Mouse (Mus musculus) lung, embryonic 14.5 days (tissue): Measurements from ENCODE around the gene Lipe. TPM values are rescaled to one million over a fixed set of nuclear protein-coding genes. Genes with fewer than 3 reads are reported as not detected.
"Not testable (repeated sequence)": the region's sequence is repeated elsewhere in the genome, so short reads cannot be mapped to it uniquely, and the experiment has no call there.

ENCODE experiments used
- ATAC-seq: fragments of 200-750 bp; cut with Nextera tagmentation; 2 replicates; pipeline ENCODE4 v1.8.0; 2017; ENCODE audit warnings: mild to moderate bottlenecking, moderate TSS enrichment, moderate library complexity; ENCODE audit not compliant: insufficient read depth
- DNase-seq: peaks from one replicate; pipeline ENCODE4 v3.0.0-alpha.2; 2015
- H3K27ac ChIP-seq: fragments of 300-500 bp; sonication (generic); 2 replicates; pipeline ENCODE4 v1.5.1; 2014; ENCODE audit warnings: low read depth, mild to moderate bottlenecking, moderate library complexity
- H3K27me3 ChIP-seq: fragments of 300-500 bp; sonication (generic); 2 replicates; pipeline ENCODE4 v1.6.1; 2014; ENCODE audit warnings: low read length, control low read depth; ENCODE audit not compliant: insufficient read depth
- H3K36me3 ChIP-seq: fragments of 300-500 bp; sonication (generic); 2 replicates; pipeline ENCODE4 v1.6.1; 2014; ENCODE audit warnings: control low read depth; ENCODE audit not compliant: insufficient read depth
- H3K4me1 ChIP-seq: fragments of 300-500 bp; sonication (generic); 2 replicates; pipeline ENCODE4 v1.6.1; 2014; ENCODE audit warnings: antibody characterized with exemption, control low read depth; ENCODE audit not compliant: insufficient read depth
- H3K4me2 ChIP-seq: fragments of 300-500 bp; sonication (generic); 2 replicates; pipeline ENCODE4 v1.6.1; 2014; ENCODE audit warnings: mild to moderate bottlenecking
- H3K4me3 ChIP-seq: fragments of 300-500 bp; sonication (generic); 2 replicates; pipeline ENCODE4 v1.5.1; 2014; ENCODE audit warnings: low read depth, low read length
- H3K9ac ChIP-seq: fragments of 300-500 bp; sonication (generic); 2 replicates; pipeline ENCODE4 v1.6.1; 2014
- H3K9me3 ChIP-seq: fragments of 300-500 bp; sonication (generic); 2 replicates; pipeline ENCODE4 v1.6.1; 2016; ENCODE audit warnings: low read depth, low read length, control low read depth
- CTCF ChIP-seq: IDR thresholded peaks from 2 replicates; pipeline ENCODE4 v1.5.1; 2016; ENCODE audit warnings: antibody characterized with exemption, low read depth
- WGBS: fragments of 180-500 bp; shearing (Covaris S2); extraction: QIAGEN DNeasy Blood & Tissue Kit; methylation state at CpG from one replicate; pipeline ENCODE4 v1.1.7; 2014; 5-methylcytosine and 5-hydroxymethylcytosine counted together
- polyA plus RNA-seq: library from polyadenylated mRNA; unstranded; fragments of >200 nt; fragmentation: Nextera tagmentation; extraction: Ambion mirVana; gene quantifications from 2 replicates; pipeline ENCODE4 v1.2.1, GENCODE M21; 2014

The Lipe gene
- polyA plus RNA-seq, 1 experiment from 2014 or later = 4.0 TPM

- DNase-seq (no peak), ATAC-seq (no peak)
- Histone ChIP-seq H3K36me3 (no peaks in the 10 kb centered on the region), H3K4me2 (no peak overlapping the region), H3K27ac (no peak overlapping the region), H3K4me3 (no peak overlapping the region), H3K9me3 (no peaks in the 10 kb centered on the region), H3K27me3 (no peaks in the 10 kb centered on the region), H3K4me1 (0 out of 2 replicates have a peak, but pooled peaks cover 2% of the 10 kb centered on the region), H3K9ac (no peak overlapping the region)
- WGBS = 45% methylated on average over 2 of the region's 2 CpGs
- TF ChIP-seq CTCF = no peak
These were observed 3.0 kb upstream of the Lipe start for GRCm38 (mm10) chr7:25401551-25401950.

- not testable (repeated sequence) for H3K9me3 ChIP-seq, H3K9ac ChIP-seq, DNase-seq, H3K27ac ChIP-seq, H3K4me1 ChIP-seq, H3K4me3 ChIP-seq, H3K4me2 ChIP-seq, H3K36me3 ChIP-seq, H3K27me3 ChIP-seq, ATAC-seq
These were observed 518 bp upstream of the Lipe start for GRCm38 (mm10) chr7:25399028-25399427.

- Histone ChIP-seq H3K9ac (no peak overlapping the region), H3K4me3 (no peak overlapping the region), H3K27ac (no peak overlapping the region), H3K4me1 (peaks cover 13% of the 10 kb centered on the region), H3K27me3 (no peaks in the 10 kb centered on the region), H3K36me3 (no peaks in the 10 kb centered on the region), H3K9me3 (no peaks in the 10 kb centered on the region), H3K4me2 (peak overlapping the region; percentile 79)
- ATAC-seq (no peak), DNase-seq (no peak)
- 90% methylated on average over 14 of the region's 14 CpGs for WGBS
- no peak for TF ChIP-seq CTCF
These were observed 1.9 kb downstream of the Lipe start for GRCm38 (mm10) chr7:25396621-25397020.

GRCm38 (mm10) chr7:25395558-25396521 is 2.7 kb downstream of the Lipe start:
- peaks cover 13% of the 10 kb centered on the region for H3K4me1 ChIP-seq
- no peaks in the 10 kb centered on the region for H3K9me3 ChIP-seq
- WGBS = 7% methylated on average over 52 of the region's 52 CpGs
- no peaks in the 10 kb centered on the region for H3K36me3 ChIP-seq
- peak overlapping the region; percentile 65 for H3K9ac ChIP-seq
- H3K27me3 ChIP-seq = no peaks in the 10 kb centered on the region
- ATAC-seq = peak; percentile 97
- H3K4me2 ChIP-seq = peak overlapping the region; percentile 79
- H3K4me3 ChIP-seq = peak overlapping the region; percentile 70
- TF ChIP-seq CTCF = no peak
- H3K27ac ChIP-seq = peak overlapping the region; percentile 2; the same call in 1 of the 2 replicates
- peak; percentile 98 for DNase-seq

GRCm38 (mm10) chr7:25395186-25395557 is 3.3 kb downstream of the Lipe start:
- Histone ChIP-seq H3K4me1 (peaks cover 20% of the 10 kb centered on the region), H3K4me3 (peak overlapping the region; percentile 70), H3K27me3 (no peaks in the 10 kb centered on the region), H3K27ac (no peak overlapping the region), H3K36me3 (no peaks in the 10 kb centered on the region), H3K9ac (peak overlapping the region; percentile 65), H3K4me2 (peak overlapping the region; percentile 79), H3K9me3 (no peaks in the 10 kb centered on the region)
- ATAC-seq = peak; percentile 42; the same call in 1 of the 2 replicates
- DNase-seq = peak; percentile 42
- no peak for TF ChIP-seq CTCF
- under 1% methylated on average over 22 of the region's 22 CpGs for WGBS

GRCm38 (mm10) chr7:25394754-25395153 is 3.8 kb downstream of the Lipe start:
- H3K36me3 ChIP-seq = no peaks in the 10 kb centered on the region
- TF ChIP-seq CTCF = no peak
- no peak for ATAC-seq
- H3K4me1 ChIP-seq = peaks cover 23% of the 10 kb centered on the region
- H3K27ac ChIP-seq = no peak overlapping the region
- no peaks in the 10 kb centered on the region for H3K27me3 ChIP-seq
- H3K9ac ChIP-seq = peak overlapping the region; percentile 65
- 12% methylated on average over 7 of the region's 7 CpGs for WGBS
- H3K4me2 ChIP-seq = peak overlapping the region; percentile 79
- no peaks in the 10 kb centered on the region for H3K9me3 ChIP-seq
- H3K4me3 ChIP-seq = peak overlapping the region; percentile 70
- no peak for DNase-seq

- Histone ChIP-seq H3K36me3 (0 out of 2 replicates have a peak, but pooled peaks cover 3% of the 10 kb centered on the region), H3K4me3 (no peak overlapping the region; the same call in 1 of the 2 replicates), H3K27ac (no peak overlapping the region), H3K27me3 (no peaks in the 10 kb centered on the region), H3K4me2 (peak overlapping the region; percentile 79; the same call in 1 of the 2 replicates), H3K4me1 (peaks cover 23% of the 10 kb centered on the region), H3K9me3 (no peaks in the 10 kb centered on the region), H3K9ac (no peak overlapping the region)
- WGBS = 79% methylated on average over 8 of the region's 8 CpGs
- no peak for TF ChIP-seq CTCF
- ATAC-seq (no peak), DNase-seq (no peak)
These were observed 4.9 kb downstream of the Lipe start for GRCm38 (mm10) chr7:25393451-25394210.
